Comparison of ENCODE assay signal across 24 mouse cellular contexts in genomic region chr11:105532616-105533015, GRCm38 (mm10). TPM values are rescaled to one million over a fixed set of nuclear protein-coding genes. Genes with fewer than 3 reads are reported as not detected.
DNase-seq lines count a peak whose midpoint lies in the region; ATAC-seq lines count a peak whose summit lies in the region.
"Had no signal": no experiment of that assay in that cellular context is flagged by ENCODE, and none has a peak within 500 bp of the region (broad histone marks: within the 10 kb centered on the region; RNA-seq: fewer than 3 reads in every experiment).

No protein-coding gene starts in this region.

- H3K9ac ChIP-seq in hindbrain, embryonic 13.5 days: 0 out of 2 replicates have a peak overlapping the region, but pooled peaks have one; percentile 1
- no peak overlapping the region for H3K9ac ChIP-seq in hindbrain, embryonic 16.5 days (ENCODE audit: low read depth, low read length)
- no peak overlapping the region for H3K9ac ChIP-seq in neural tube, embryonic 13.5 days
- H3K9ac ChIP-seq: forebrain, embryonic 13.5 days; heart, embryonic 13.5 days; hindbrain, embryonic 14.5 days had no signal

- no peaks in the 10 kb centered on the region for H3K9me3 ChIP-seq in hindbrain, embryonic 13.5 days
- no peaks in the 10 kb centered on the region for H3K9me3 ChIP-seq in hindbrain, embryonic 16.5 days (ENCODE audit: control insufficient read depth, low read length)
- H3K9me3 ChIP-seq in neural tube, embryonic 13.5 days: no peaks in the 10 kb centered on the region
- H3K9me3 ChIP-seq: forebrain, embryonic 10.5 days; forebrain, embryonic 13.5 days; heart, embryonic 10.5 days; heart, embryonic 13.5 days had no signal

- no peak overlapping the region for H3K4me2 ChIP-seq in hindbrain, embryonic 13.5 days
- no peak overlapping the region for H3K4me2 ChIP-seq in hindbrain, embryonic 16.5 days (ENCODE audit: low read length)
- no peak overlapping the region for H3K4me2 ChIP-seq in neural tube, embryonic 13.5 days
- H3K4me2 ChIP-seq: forebrain, embryonic 13.5 days; heart, embryonic 13.5 days; hindbrain, embryonic 14.5 days had no signal

- ATAC-seq in hindbrain, embryonic 13.5 days (ENCODE audit: low FRiP score): no peak
- ATAC-seq in hindbrain, embryonic 16.5 days: no peak
- peak; percentile 40; the same call in 1 of the 2 replicates for ATAC-seq in neural tube, embryonic 13.5 days (ENCODE audit: low read depth)
- ATAC-seq: CD4-positive, CD25-positive, alpha-beta regulatory T cell, adult 4 months; forebrain, embryonic 13.5 days; forebrain, embryonic 16.5 days had no signal

- DNase-seq in layer of hippocampus, postnatal 10 days (ENCODE audit: low spot score in 2 of 2): peak; percentile 37 to 50
- no peak for DNase-seq in layer of hippocampus, postnatal 25 days (ENCODE audit: extremely low spot score in 1 of 2, low spot score in 1 of 2)
- DNase-seq in neural tube, embryonic 10.5 days (ENCODE audit: extremely low spot score, low spot score): no peak
- DNase-seq: adrenal gland, adult 2 months; adrenal gland, postnatal 14 days; cerebellum, adult 11 months; cerebellum, adult 2 months; cerebellum, adult 9-11 months; cerebellum, postnatal 25 days; gastrocnemius, postnatal 10 days; gastrocnemius, postnatal 36 days; heart, adult 2 months; heart, postnatal 14 days; heart, postnatal 4 days had no signal

- peak overlapping the region; percentile 8; the same call in 1 of the 2 replicates for H3K27ac ChIP-seq in hindbrain, embryonic 13.5 days
- H3K27ac ChIP-seq in hindbrain, embryonic 16.5 days (ENCODE audit: low read depth, low read length): no peak overlapping the region
- no peak overlapping the region; the same call in 1 of the 2 replicates for H3K27ac ChIP-seq in neural tube, embryonic 13.5 days (replicated peaks)
- H3K27ac ChIP-seq: forebrain, embryonic 10.5 days; forebrain, embryonic 13.5 days; heart, adult 2 months; heart, embryonic 10.5 days; heart, embryonic 13.5 days; hindbrain, embryonic 14.5 days had no signal

- no peaks in the 10 kb centered on the region for H3K36me3 ChIP-seq in hindbrain, embryonic 13.5 days
- H3K36me3 ChIP-seq in hindbrain, embryonic 16.5 days (ENCODE audit: control insufficient read depth, insufficient read depth, low read length): no peaks in the 10 kb centered on the region
- H3K36me3 ChIP-seq in neural tube, embryonic 13.5 days: no peaks in the 10 kb centered on the region
- H3K36me3 ChIP-seq: forebrain, embryonic 10.5 days; heart, embryonic 10.5 days; heart, embryonic 13.5 days had no signal

- H3K27me3 ChIP-seq in hindbrain, embryonic 13.5 days: no peaks in the 10 kb centered on the region
- no peaks in the 10 kb centered on the region for H3K27me3 ChIP-seq in hindbrain, embryonic 16.5 days (replicated peaks; ENCODE audit: control insufficient read depth, insufficient read depth, low read length)
- H3K27me3 ChIP-seq in neural tube, embryonic 13.5 days: no peaks in the 10 kb centered on the region
- H3K27me3 ChIP-seq: forebrain, embryonic 13.5 days; heart, embryonic 13.5 days had no signal

- H3K4me3 ChIP-seq in hindbrain, embryonic 13.5 days: no peak overlapping the region
- H3K4me3 ChIP-seq in hindbrain, embryonic 16.5 days (ENCODE audit: low read length): no peak overlapping the region
- H3K4me3 ChIP-seq in neural tube, embryonic 13.5 days: no peak overlapping the region
- H3K4me3 ChIP-seq: forebrain, embryonic 10.5 days; forebrain, embryonic 13.5 days; heart, adult 2 months; heart, embryonic 10.5 days; heart, embryonic 13.5 days had no signal

- WGBS in hindbrain, embryonic 13.5 days: 69% methylated on average over 5 of the region's 5 CpGs
- 75% methylated on average over 5 of the region's 5 CpGs for WGBS in hindbrain, embryonic 16.5 days
- WGBS in neural tube, embryonic 13.5 days: 77% methylated on average over 5 of the region's 5 CpGs

- peaks cover 10% of the 10 kb centered on the region for H3K4me1 ChIP-seq in hindbrain, embryonic 13.5 days (replicated peaks)
- H3K4me1 ChIP-seq in hindbrain, embryonic 16.5 days (ENCODE audit: control insufficient read depth, insufficient read depth, low read depth, low read length): no peaks in the 10 kb centered on the region
- H3K4me1 ChIP-seq in neural tube, embryonic 13.5 days (replicated peaks): peaks cover 5% of the 10 kb centered on the region
- H3K4me1 ChIP-seq: forebrain, embryonic 13.5 days; heart, embryonic 10.5 days had no signal

RNA-seq across cellular contexts. Expression of gene Tanc2, which starts 57.2 kb away (rescaled TPM):
- 34.8 and 39.1 TPM in 2 replicates for polyA plus RNA-seq in hindbrain, embryonic 13.5 days (2015; fragmentation: Nextera tagmentation; extraction: Ambion mirVana)
- 37.1 and 39.3 TPM in 2 replicates for polyA plus RNA-seq in hindbrain, embryonic 16.5 days (2015; fragmentation: Nextera tagmentation; extraction: Ambion mirVana)
- 100 to 1,000 TPM; 197 to 221 TPM for total RNA-seq in layer of hippocampus, postnatal 10 days (2021)
- 100 to 1,000 TPM; 138 to 179 TPM for total RNA-seq in layer of hippocampus, postnatal 25 days (2021)
- polyA plus RNA-seq in neural tube, embryonic 13.5 days (2015; fragmentation: Nextera tagmentation; extraction: Ambion mirVana): 33.8 and 34.9 TPM in 2 replicates

Comparison
In these comparisons a context has a peak if more than half of its experiments do, and no peak if none do; other contexts are left out.
1. DNase-seq: peak in layer of hippocampus, postnatal 10 days (2 of 2); none in layer of hippocampus, postnatal 25 days (0 of 2) and neural tube, embryonic 10.5 days (single experiment).